Mouse (Mus musculus): Measurements from ENCODE around the gene Rims4.

GRCm38 (mm10) chr2:163946221-163946620 is 27.7 kb upstream of the Rims4 start:
- TF ChIP-seq CTCF (IDR thresholded peaks at IDR 0.05; ENCODE audit: extremely low read depth, insufficient read depth, low read length) (no peak), POLR2A (IDR thresholded peaks at IDR 0.05; ENCODE audit: extremely low read depth, insufficient read depth, low read length) (no peak)
